Mouse (Mus musculus): ENCODE results near the gene Abcg5. TPM values are rescaled to one million over a fixed set of nuclear protein-coding genes. Genes with fewer than 3 reads are reported as not detected.

Gene Abcg5
- polyA plus RNA-seq, 1 experiment: not detected

GRCm38 (mm10) chr17:84657782-84658181, 25.0 kb downstream of the Abcg5 start:
- Histone ChIP-seq H3K9ac (ENCODE audit: low read depth, poor library complexity, severe bottlenecking) (no peak overlapping the region), H3K9me3 (replicated peaks; ENCODE audit: control insufficient read depth, insufficient read depth, low read length, poor library complexity, severe bottlenecking) (no peaks in the 10 kb centered on the region), H3K4me1 (ENCODE audit: control insufficient read depth, insufficient read depth, low read length) (no peaks in the 10 kb centered on the region), H3K27me3 (ENCODE audit: control insufficient read depth, insufficient read depth, low read length, poor library complexity, severe bottlenecking) (no peaks in the 10 kb centered on the region), H3K36me3 (ENCODE audit: control insufficient read depth, insufficient read depth, low read length, poor library complexity, severe bottlenecking) (no peaks in the 10 kb centered on the region), H3K4me3 (ENCODE audit: low read depth, low read length) (no peak overlapping the region), H3K27ac (ENCODE audit: insufficient read depth, low read length) (no peak overlapping the region)
- no peak for TF ChIP-seq CTCF (IDR thresholded peaks at IDR 0.05; ENCODE audit: low read depth, low read length)
- TF ChIP-seq EP300 (IDR thresholded peaks at IDR 0.05; ENCODE audit: insufficient read depth, low read depth, low read length): no peak
- no peak for TF ChIP-seq POLR2A (IDR thresholded peaks at IDR 0.05; ENCODE audit: insufficient read depth, low read length)

- no peak for TF ChIP-seq CTCF (IDR thresholded peaks at IDR 0.05; ENCODE audit: low read depth, low read length)
- no peak for TF ChIP-seq POLR2A (IDR thresholded peaks at IDR 0.05; ENCODE audit: insufficient read depth, low read length)
- no peak for TF ChIP-seq EP300 (IDR thresholded peaks at IDR 0.05; ENCODE audit: insufficient read depth, low read depth, low read length)
- Histone ChIP-seq H3K27ac (ENCODE audit: insufficient read depth, low read length) (no peak overlapping the region), H3K27me3 (ENCODE audit: control insufficient read depth, insufficient read depth, low read length, poor library complexity, severe bottlenecking) (no peaks in the 10 kb centered on the region), H3K9ac (ENCODE audit: low read depth, poor library complexity, severe bottlenecking) (no peak overlapping the region), H3K4me1 (ENCODE audit: control insufficient read depth, insufficient read depth, low read length) (no peaks in the 10 kb centered on the region), H3K36me3 (ENCODE audit: control insufficient read depth, insufficient read depth, low read length, poor library complexity, severe bottlenecking) (no peaks in the 10 kb centered on the region), H3K4me3 (ENCODE audit: low read depth, low read length) (no peak overlapping the region), H3K9me3 (replicated peaks; ENCODE audit: control insufficient read depth, insufficient read depth, low read length, poor library complexity, severe bottlenecking) (no peaks in the 10 kb centered on the region)
Observed at GRCm38 (mm10) chr17:84657422-84657732, 25.4 kb downstream of the Abcg5 start.

- TF ChIP-seq POLR2A (IDR thresholded peaks at IDR 0.05; ENCODE audit: insufficient read depth, low read length) (no peak), EP300 (IDR thresholded peaks at IDR 0.05; ENCODE audit: insufficient read depth, low read depth, low read length) (no peak), CTCF (IDR thresholded peaks at IDR 0.05; ENCODE audit: low read depth, low read length) (no peak)
- Histone ChIP-seq H3K9me3 (replicated peaks; ENCODE audit: control insufficient read depth, insufficient read depth, low read length, poor library complexity, severe bottlenecking) (no peaks in the 10 kb centered on the region), H3K4me1 (ENCODE audit: control insufficient read depth, insufficient read depth, low read length) (no peaks in the 10 kb centered on the region), H3K27ac (ENCODE audit: insufficient read depth, low read length) (no peak overlapping the region), H3K9ac (ENCODE audit: low read depth, poor library complexity, severe bottlenecking) (no peak overlapping the region), H3K36me3 (ENCODE audit: control insufficient read depth, insufficient read depth, low read length, poor library complexity, severe bottlenecking) (no peaks in the 10 kb centered on the region), H3K27me3 (ENCODE audit: control insufficient read depth, insufficient read depth, low read length, poor library complexity, severe bottlenecking) (no peaks in the 10 kb centered on the region), H3K4me3 (ENCODE audit: low read depth, low read length) (no peak overlapping the region)
Observed at GRCm38 (mm10) chr17:84656653-84657421, 26.0 kb downstream of the Abcg5 start.

DNA sequence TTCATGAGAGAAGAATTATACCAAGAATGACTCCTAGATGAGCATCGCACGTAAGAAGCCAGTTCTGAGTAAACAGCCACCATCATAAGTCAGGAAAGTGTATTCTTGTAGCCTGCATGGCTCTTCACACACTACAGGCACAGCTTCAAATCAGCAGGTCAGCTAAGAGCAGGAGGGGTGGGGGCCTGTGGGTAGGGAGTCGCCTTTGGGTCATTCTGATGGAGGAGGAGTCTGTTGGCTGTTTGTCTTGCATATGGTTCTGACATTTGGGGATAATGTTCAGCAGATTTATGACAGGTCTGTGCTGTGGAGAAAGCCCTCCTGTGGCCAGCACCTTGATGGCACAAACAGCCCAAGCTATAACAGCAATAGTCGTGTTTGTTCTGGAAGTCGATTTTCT, 26.6 kb downstream of the Abcg5 start:
- Histone ChIP-seq H3K27me3 (ENCODE audit: control insufficient read depth, insufficient read depth, low read length, poor library complexity, severe bottlenecking) (no peaks in the 10 kb centered on the region), H3K9me3 (replicated peaks; ENCODE audit: control insufficient read depth, insufficient read depth, low read length, poor library complexity, severe bottlenecking) (no peaks in the 10 kb centered on the region), H3K4me1 (ENCODE audit: control insufficient read depth, insufficient read depth, low read length) (no peaks in the 10 kb centered on the region), H3K36me3 (ENCODE audit: control insufficient read depth, insufficient read depth, low read length, poor library complexity, severe bottlenecking) (no peaks in the 10 kb centered on the region), H3K4me3 (ENCODE audit: low read depth, low read length) (no peak overlapping the region), H3K9ac (ENCODE audit: low read depth, poor library complexity, severe bottlenecking) (no peak overlapping the region), H3K27ac (ENCODE audit: insufficient read depth, low read length) (no peak overlapping the region)
- TF ChIP-seq POLR2A (IDR thresholded peaks at IDR 0.05; ENCODE audit: insufficient read depth, low read length) (no peak), CTCF (IDR thresholded peaks at IDR 0.05; ENCODE audit: low read depth, low read length) (no peak), EP300 (IDR thresholded peaks at IDR 0.05; ENCODE audit: insufficient read depth, low read depth, low read length) (no peak)

- Histone ChIP-seq H3K27ac (ENCODE audit: insufficient read depth, low read length) (no peak overlapping the region), H3K9ac (ENCODE audit: low read depth, poor library complexity, severe bottlenecking) (no peak overlapping the region), H3K36me3 (ENCODE audit: control insufficient read depth, insufficient read depth, low read length, poor library complexity, severe bottlenecking) (no peaks in the 10 kb centered on the region), H3K27me3 (ENCODE audit: control insufficient read depth, insufficient read depth, low read length, poor library complexity, severe bottlenecking) (no peaks in the 10 kb centered on the region), H3K4me1 (ENCODE audit: control insufficient read depth, insufficient read depth, low read length) (no peaks in the 10 kb centered on the region), H3K4me3 (ENCODE audit: low read depth, low read length) (no peak overlapping the region), H3K9me3 (replicated peaks; ENCODE audit: control insufficient read depth, insufficient read depth, low read length, poor library complexity, severe bottlenecking) (no peaks in the 10 kb centered on the region)
- TF ChIP-seq POLR2A (IDR thresholded peaks at IDR 0.05; ENCODE audit: insufficient read depth, low read length): no peak
- no peak for TF ChIP-seq EP300 (IDR thresholded peaks at IDR 0.05; ENCODE audit: insufficient read depth, low read depth, low read length)
- no peak for TF ChIP-seq CTCF (IDR thresholded peaks at IDR 0.05; ENCODE audit: low read depth, low read length)
Observed at GRCm38 (mm10) chr17:84653544-84653943, 29.3 kb downstream of the Abcg5 start.

- Histone ChIP-seq H3K27ac (ENCODE audit: insufficient read depth, low read length) (no peak overlapping the region), H3K9me3 (replicated peaks; ENCODE audit: control insufficient read depth, insufficient read depth, low read length, poor library complexity, severe bottlenecking) (no peaks in the 10 kb centered on the region), H3K9ac (ENCODE audit: low read depth, poor library complexity, severe bottlenecking) (no peak overlapping the region), H3K36me3 (ENCODE audit: control insufficient read depth, insufficient read depth, low read length, poor library complexity, severe bottlenecking) (no peaks in the 10 kb centered on the region), H3K4me1 (ENCODE audit: control insufficient read depth, insufficient read depth, low read length) (no peaks in the 10 kb centered on the region), H3K4me3 (ENCODE audit: low read depth, low read length) (no peak overlapping the region), H3K27me3 (ENCODE audit: control insufficient read depth, insufficient read depth, low read length, poor library complexity, severe bottlenecking) (no peaks in the 10 kb centered on the region)
- no peak for TF ChIP-seq EP300 (IDR thresholded peaks at IDR 0.05; ENCODE audit: insufficient read depth, low read depth, low read length)
- TF ChIP-seq CTCF (IDR thresholded peaks at IDR 0.05; ENCODE audit: low read depth, low read length): no peak
- TF ChIP-seq POLR2A (IDR thresholded peaks at IDR 0.05; ENCODE audit: insufficient read depth, low read length): no peak
Observed at GRCm38 (mm10) chr17:84650302-84651017, 32.4 kb downstream of the Abcg5 start.
